Mouse (Mus musculus) kidney, embryonic 14.5 days (tissue): ENCODE measurements around the gene Gm38394. TPM values are rescaled to one million over a fixed set of nuclear protein-coding genes. Genes with fewer than 3 reads are reported as not detected.
A peak's percentile ranks its signal among the peaks of the same experiment; 100 is the strongest.
"Not testable (repeated sequence)": the region's sequence is repeated elsewhere in the genome, so short reads cannot be mapped to it uniquely, and the experiment has no call there.

Source experiments
- ATAC-seq: fragments of 200-750 bp; cut with Nextera tagmentation; 2 replicates; pipeline ENCODE4 v1.8.0; 2017; ENCODE audit warnings: moderate number of reproducible peaks, mild to moderate bottlenecking, moderate TSS enrichment, moderate library complexity; ENCODE audit not compliant: low FRiP score, low TSS enrichment
- H3K27ac ChIP-seq: fragments of 300-500 bp; sonication (generic); 2 replicates; pipeline ENCODE4 v1.5.1; 2014; ENCODE audit warnings: low read depth, mild to moderate bottlenecking, low read length, moderate library complexity, mixed read lengths
- H3K27me3 ChIP-seq: fragments of 300-500 bp; sonication (generic); 2 replicates; pipeline ENCODE4 v1.6.1; 2014; ENCODE audit warnings: mild to moderate bottlenecking, low read length; ENCODE audit not compliant: control insufficient read depth, insufficient read depth
- H3K36me3 ChIP-seq: fragments of 300-500 bp; sonication (generic); 2 replicates; pipeline ENCODE4 v1.6.1; 2014; ENCODE audit warnings: low read length, mixed read lengths; ENCODE audit not compliant: control insufficient read depth, insufficient read depth
- H3K4me1 ChIP-seq: fragments of 300-500 bp; sonication (generic); 2 replicates; pipeline ENCODE4 v1.6.1; 2014; ENCODE audit warnings: low read length, mixed read lengths; ENCODE audit not compliant: control insufficient read depth, insufficient read depth
- H3K4me2 ChIP-seq: fragments of 300-500 bp; sonication (generic); replicated peaks from 2 replicates; pipeline ENCODE4 v1.6.1; 2014; ENCODE audit warnings: low read depth, mild to moderate bottlenecking, low read length
- H3K4me3 ChIP-seq: fragments of 300-500 bp; sonication (generic); 2 replicates; pipeline ENCODE4 v1.5.1; 2014; ENCODE audit warnings: mild to moderate bottlenecking, low read length
- H3K9ac ChIP-seq: fragments of 300-500 bp; sonication (generic); 2 replicates; pipeline ENCODE4 v1.6.1; 2014; ENCODE audit warnings: low read depth, mild to moderate bottlenecking, low read length, moderate library complexity
- H3K9me3 ChIP-seq: fragments of 300-500 bp; sonication (generic); 2 replicates; pipeline ENCODE4 v1.6.1; 2016; ENCODE audit warnings: low read length; ENCODE audit not compliant: control insufficient read depth
- WGBS: fragments of 180-500 bp; shearing (Covaris S2); extraction: QIAGEN DNeasy Blood & Tissue Kit; methylation state at CpG from one replicate; pipeline ENCODE4 v1.1.7; 2014; 5-methylcytosine and 5-hydroxymethylcytosine counted together
- polyA plus RNA-seq: library from polyadenylated mRNA; unstranded; fragments of >200 nt; fragmentation: Nextera tagmentation; extraction: Ambion mirVana; gene quantifications from 2 replicates; pipeline ENCODE4 v1.2.1, GENCODE M21; 2014

Gm38394 gene
- 6.5 and 11.4 TPM in 2 replicates for polyA plus RNA-seq

DNA sequence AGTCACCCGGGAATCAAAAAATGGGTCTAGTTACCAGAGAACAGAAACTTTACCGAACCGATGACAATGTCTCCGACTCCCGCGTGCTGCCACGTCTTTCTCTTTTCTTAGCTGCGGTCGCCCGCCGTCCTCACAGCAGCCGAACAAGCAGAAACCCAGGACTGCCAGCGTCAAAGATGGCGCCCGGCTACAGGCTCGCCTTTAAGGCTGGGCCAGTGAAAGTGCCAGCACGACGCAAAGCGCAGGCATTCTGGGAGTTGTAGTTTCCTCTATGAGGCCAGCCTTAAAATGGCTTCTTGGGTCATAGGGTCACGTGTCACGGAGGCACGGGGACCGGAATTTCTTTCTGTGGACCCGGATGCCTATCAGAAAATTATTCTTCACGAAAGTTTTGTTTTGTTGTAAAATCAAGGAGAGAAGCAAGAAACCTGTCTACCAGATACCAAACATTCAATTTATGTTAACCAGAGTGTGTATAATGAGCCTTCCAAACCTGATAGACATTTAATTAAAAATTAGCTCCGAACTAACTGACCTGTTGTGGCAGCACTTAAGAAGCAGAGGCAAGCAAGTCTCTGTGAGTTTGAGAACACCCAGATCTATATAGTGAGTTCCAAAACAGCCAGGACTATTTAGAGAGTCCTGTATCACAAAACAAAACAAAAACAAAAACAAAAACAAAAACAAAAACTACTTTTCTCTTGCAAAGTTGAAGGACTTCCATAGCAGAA is at the start of gene Gm38394:
Gene Gm38394, minus strand, starts transcription at position 116 of the 731 bp plus-strand sequence.
- H3K9ac ChIP-seq, result peak within 1 kb of the TSS; percentile 95
- peak; percentile 97 for ATAC-seq
- peaks cover 18% of the 10 kb centered on the region for H3K36me3 ChIP-seq
- peaks cover 17% of the 10 kb centered on the region for H3K4me1 ChIP-seq
- no peaks in the 10 kb centered on the region for H3K27me3 ChIP-seq
- 3% methylated on average over 26 of the region's 26 CpGs for WGBS
- H3K4me3 ChIP-seq, result peak within 1 kb of the TSS; percentile 72
- peak within 1 kb of the TSS; percentile 91 for H3K27ac ChIP-seq
- peak within 1 kb of the TSS; percentile 70 for H3K4me2 ChIP-seq
- no peaks in the 10 kb centered on the region for H3K9me3 ChIP-seq

DNA sequence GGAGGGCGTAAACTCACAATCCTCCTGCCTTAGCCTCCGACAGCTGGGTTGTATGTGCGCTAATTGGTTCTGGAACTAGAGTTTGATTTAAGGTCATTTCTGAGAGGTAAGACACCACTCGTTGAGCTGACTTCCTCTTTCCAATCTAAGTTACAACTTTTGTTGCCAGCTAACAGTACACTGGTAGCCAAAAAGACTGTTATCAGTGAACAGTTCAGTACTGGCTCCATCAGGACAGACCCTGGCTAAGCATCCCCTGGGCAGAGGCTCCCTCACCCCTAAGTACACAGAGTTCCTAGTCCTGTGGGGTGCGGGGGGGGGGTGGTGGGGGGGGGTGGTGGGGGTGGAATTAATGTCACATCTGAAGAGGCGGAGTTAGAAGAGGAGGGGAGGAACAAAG is 49.8 kb upstream of the Gm38394 start:
- no peak overlapping the region for H3K27ac ChIP-seq
- H3K4me3 ChIP-seq, result no peak overlapping the region
- no peak for ATAC-seq
- no peaks in the 10 kb centered on the region; the same call in 1 of the 2 replicates for H3K36me3 ChIP-seq
- H3K9ac ChIP-seq, result no peak overlapping the region
- H3K4me1 ChIP-seq, result peaks cover 27% of the 10 kb centered on the region
- no peaks in the 10 kb centered on the region for H3K9me3 ChIP-seq
- no peaks in the 10 kb centered on the region for H3K27me3 ChIP-seq
- 50% methylated on average over 6 of the region's 6 CpGs for WGBS
- no peak overlapping the region for H3K4me2 ChIP-seq

DNA sequence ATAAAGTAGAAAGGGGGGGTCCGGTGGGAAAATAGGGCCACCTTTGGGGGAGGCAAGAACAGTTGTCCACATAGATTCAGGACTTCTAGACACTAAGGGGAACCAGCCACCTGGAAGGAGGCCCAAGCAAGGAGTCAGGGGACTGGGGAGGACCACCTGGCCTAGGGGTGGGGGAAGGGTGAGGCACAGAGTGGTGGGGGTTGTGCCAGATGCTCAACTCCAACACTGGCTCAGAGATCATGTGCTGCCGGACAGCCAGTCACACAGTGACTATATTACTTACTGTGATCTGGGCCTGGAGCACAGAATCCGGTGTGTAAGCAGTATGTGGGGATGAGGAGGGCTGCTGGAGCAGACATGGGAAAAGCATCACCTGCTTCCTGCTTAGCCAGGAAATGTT is 48.2 kb upstream of the Gm38394 start:
- no peak for ATAC-seq
- H3K9ac ChIP-seq, result no peak overlapping the region
- H3K4me2 ChIP-seq, result no peak overlapping the region
- 70% methylated on average over 3 of the region's 3 CpGs for WGBS
- H3K9me3 ChIP-seq, result no peaks in the 10 kb centered on the region
- H3K27me3 ChIP-seq, result no peaks in the 10 kb centered on the region
- H3K36me3 ChIP-seq, result no peaks in the 10 kb centered on the region; the same call in 1 of the 2 replicates
- no peak overlapping the region for H3K27ac ChIP-seq
- H3K4me1 ChIP-seq, result peaks cover 22% of the 10 kb centered on the region
- H3K4me3 ChIP-seq, result no peak overlapping the region

DNA sequence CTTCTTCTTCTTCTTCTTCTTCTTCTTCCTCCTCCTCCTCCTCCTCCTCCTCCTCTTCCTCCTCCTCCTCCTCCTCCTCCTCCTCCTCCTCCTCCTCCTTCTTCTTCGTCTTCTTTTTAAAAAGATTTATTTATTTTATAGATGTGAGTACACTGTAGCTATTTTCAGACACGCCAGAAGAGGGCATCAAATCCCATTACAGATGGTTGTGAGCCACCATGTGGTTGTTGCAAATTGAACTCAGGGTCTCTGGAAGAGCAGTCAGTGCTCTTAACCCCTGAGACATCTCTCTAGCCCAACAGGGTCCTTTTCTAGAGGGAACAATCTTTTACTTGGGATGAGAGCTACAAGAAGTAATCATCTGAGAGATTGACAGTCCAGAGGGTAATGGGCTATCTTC is 40.7 kb upstream of the Gm38394 start:
- H3K9me3 ChIP-seq, H3K27me3 ChIP-seq, H3K4me3 ChIP-seq, H3K36me3 ChIP-seq, H3K9ac ChIP-seq, ATAC-seq, H3K4me1 ChIP-seq, H3K4me2 ChIP-seq, H3K27ac ChIP-seq: not testable (repeated sequence)
- WGBS, result 28% methylated on average over 1 of the region's 2 CpGs

DNA sequence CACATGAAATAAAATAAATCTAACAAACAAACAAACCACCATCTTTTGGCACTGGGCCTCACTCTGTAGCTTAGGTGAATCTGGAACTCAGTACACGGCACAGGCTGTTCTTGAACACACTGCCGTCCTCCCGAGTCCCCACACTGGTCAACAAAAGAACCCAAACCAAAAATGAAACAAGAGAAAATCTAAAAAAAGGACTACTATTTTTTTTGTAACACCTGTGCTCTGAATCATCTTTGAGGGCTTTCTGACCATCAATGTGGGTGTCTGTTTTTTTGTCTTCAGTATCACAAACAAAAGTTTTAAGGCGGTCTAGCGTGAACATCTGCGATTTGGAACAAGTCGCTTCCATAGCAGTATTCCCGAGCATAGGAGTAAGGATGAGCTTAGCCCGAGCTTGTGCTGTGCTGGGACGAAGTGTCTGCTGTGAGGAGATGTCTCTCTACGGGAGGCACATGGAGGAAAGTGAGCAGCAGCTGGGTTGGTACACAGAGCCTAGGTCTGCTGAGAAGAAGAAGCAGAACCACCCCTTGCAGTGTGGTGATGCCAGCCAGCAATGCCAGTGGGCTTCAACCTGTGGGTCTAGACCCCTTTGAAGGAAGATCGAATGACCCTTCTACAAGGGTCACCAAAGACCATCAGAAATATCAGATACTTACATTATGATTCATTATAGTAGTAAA is 37.0 kb upstream of the Gm38394 start:
- Histone ChIP-seq H3K27ac (no peak overlapping the region), H3K27me3 (no peaks in the 10 kb centered on the region), H3K4me2 (no peak overlapping the region), H3K4me1 (peaks cover 20% of the 10 kb centered on the region), H3K4me3 (no peak overlapping the region), H3K9ac (no peak overlapping the region), H3K9me3 (no peaks in the 10 kb centered on the region), H3K36me3 (no peaks in the 10 kb centered on the region)
- no peak for ATAC-seq
- WGBS, result 98% methylated on average over 12 of the region's 12 CpGs

DNA sequence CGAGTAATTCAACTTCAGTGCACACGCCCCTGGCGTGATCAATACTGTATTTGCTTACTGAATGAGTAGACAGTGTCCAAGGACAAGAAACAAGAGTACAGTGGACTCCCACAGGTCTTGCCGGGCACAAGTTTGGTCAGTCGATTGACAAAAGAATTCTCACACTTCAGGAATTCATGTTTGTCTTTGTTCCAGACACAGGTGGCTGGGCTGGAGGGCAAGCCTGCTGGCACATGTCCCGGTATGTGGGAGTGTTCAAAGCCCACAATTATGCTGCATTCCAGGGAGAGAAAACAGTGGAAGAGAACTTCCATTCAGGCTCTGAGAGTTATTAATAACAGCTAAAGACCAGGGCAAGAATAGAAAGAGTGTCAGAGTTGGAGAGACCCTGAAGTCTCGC is 34.8 kb upstream of the Gm38394 start:
- Histone ChIP-seq H3K9me3 (no peaks in the 10 kb centered on the region), H3K27ac (peak overlapping the region; percentile 62; the same call in 1 of the 2 replicates), H3K27me3 (no peaks in the 10 kb centered on the region), H3K4me1 (peaks cover 20% of the 10 kb centered on the region), H3K4me3 (no peak overlapping the region), H3K4me2 (no peak overlapping the region), H3K9ac (no peak overlapping the region), H3K36me3 (no peaks in the 10 kb centered on the region)
- ATAC-seq, result peak; percentile 55
- WGBS, result 29% methylated on average over 7 of the region's 7 CpGs

DNA sequence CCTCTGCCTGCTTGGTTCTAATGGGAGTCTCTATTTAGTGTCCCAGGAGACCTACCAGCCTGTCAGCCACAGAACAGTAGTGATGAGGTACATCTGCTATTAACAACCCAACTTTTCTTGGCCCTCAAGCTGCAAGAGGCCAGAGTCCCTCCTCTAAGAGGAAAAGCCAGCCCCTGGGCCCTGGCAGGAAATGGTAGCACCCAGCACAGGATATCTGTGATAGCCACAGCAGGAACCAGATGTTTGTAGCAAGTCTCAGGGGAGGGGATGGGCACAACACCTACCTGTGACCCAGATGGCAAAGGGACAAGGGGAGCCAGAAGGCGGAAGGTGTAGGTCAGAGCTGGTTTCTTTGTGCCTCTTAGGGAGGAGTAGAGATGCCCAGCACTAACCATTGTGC is 33.8 kb upstream of the Gm38394 start:
- 94% methylated on average over 1 of the region's 1 CpGs for WGBS
- peaks cover 23% of the 10 kb centered on the region for H3K4me1 ChIP-seq
- no peak; the same call in 1 of the 2 replicates for ATAC-seq

DNA sequence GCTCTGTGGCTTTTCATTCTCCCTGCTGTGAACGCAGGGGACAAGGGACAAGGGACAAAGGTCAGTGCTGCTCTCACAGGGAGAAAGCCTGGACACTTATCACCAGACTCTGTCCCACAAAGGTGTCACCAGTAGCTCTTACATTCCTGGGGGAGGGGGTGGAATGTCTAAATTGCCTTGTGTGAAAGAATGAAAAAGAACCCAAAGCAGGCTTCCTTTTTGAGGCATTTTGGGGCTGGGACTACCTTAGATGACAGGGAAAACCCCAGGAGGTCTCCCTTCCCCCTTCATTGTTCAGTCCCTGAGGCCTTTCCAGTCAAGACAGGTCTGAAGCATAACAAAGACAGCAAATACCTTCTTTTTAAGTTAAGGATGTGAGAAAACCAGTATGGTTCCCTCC is 33.2 kb upstream of the Gm38394 start:
- 0 out of 2 replicates have a peak, but pooled peaks have one; percentile 5 for ATAC-seq
- H3K9me3 ChIP-seq, result no peaks in the 10 kb centered on the region
- H3K4me1 ChIP-seq, result peaks cover 23% of the 10 kb centered on the region
- WGBS, result 10% methylated on average over 1 of the region's 1 CpGs
- H3K9ac ChIP-seq, result no peak overlapping the region
- no peaks in the 10 kb centered on the region for H3K27me3 ChIP-seq
- H3K36me3 ChIP-seq, result no peaks in the 10 kb centered on the region
- H3K4me3 ChIP-seq, result no peak overlapping the region
- H3K4me2 ChIP-seq, result no peak overlapping the region
- 0 out of 2 replicates have a peak overlapping the region, but pooled peaks have one; percentile 43 for H3K27ac ChIP-seq

More for the DNA sequence above, 33.8 kb upstream of the Gm38394 start:
- H3K4me2 ChIP-seq, result no peak overlapping the region
- H3K27me3 ChIP-seq, result no peaks in the 10 kb centered on the region
- H3K4me3 ChIP-seq, result no peak overlapping the region
- no peaks in the 10 kb centered on the region for H3K9me3 ChIP-seq
- H3K27ac ChIP-seq, result no peak overlapping the region
- no peaks in the 10 kb centered on the region for H3K36me3 ChIP-seq
- H3K9ac ChIP-seq, result no peak overlapping the region

DNA sequence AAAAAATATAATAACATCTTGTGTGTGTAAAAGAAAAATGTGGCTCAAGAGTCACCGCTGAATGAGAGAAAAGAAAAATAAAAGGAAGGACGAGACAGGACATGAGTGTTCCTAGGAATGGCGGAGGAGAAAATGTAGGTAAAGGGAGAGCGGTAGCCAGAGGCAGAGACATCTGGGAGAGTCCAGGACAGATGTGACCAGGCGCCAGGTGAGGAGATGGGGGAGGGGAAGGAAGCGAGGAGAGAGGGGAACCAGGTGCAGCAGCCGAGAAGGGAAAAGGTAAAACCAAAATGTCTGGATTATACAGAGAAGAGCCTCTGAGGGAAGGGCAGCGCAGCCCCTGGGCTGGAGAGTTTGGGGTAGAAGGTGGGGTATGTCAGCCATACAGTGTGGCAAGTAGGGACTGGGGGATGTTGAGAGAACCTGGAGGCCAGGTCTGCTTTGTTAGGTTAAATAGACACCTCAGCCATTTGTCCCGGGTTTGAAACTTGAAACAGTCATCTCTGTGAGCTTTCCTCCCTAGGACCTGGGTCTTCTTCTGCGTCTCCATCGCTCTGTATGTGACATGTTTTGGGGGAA is 32.5 kb upstream of the Gm38394 start:
- H3K36me3 ChIP-seq, result no peaks in the 10 kb centered on the region
- no peak overlapping the region for H3K4me3 ChIP-seq
- peaks cover 23% of the 10 kb centered on the region for H3K4me1 ChIP-seq
- no peaks in the 10 kb centered on the region for H3K9me3 ChIP-seq
- no peaks in the 10 kb centered on the region for H3K27me3 ChIP-seq
- H3K4me2 ChIP-seq, result no peak overlapping the region
- ATAC-seq, result no peak
- no peak overlapping the region for H3K9ac ChIP-seq
- no peak overlapping the region for H3K27ac ChIP-seq
- 68% methylated on average over 11 of the region's 11 CpGs for WGBS
